Mouse (Mus musculus): Measurements from ENCODE around the gene Vamp1. TPM values are rescaled to one million over a fixed set of nuclear protein-coding genes. Genes with fewer than 3 reads are reported as not detected.
A peak's percentile ranks its signal among the peaks of the same experiment; 100 is the strongest.

The Vamp1 gene
- 6.7 and 12.9 TPM in 2 replicates for total RNA-seq (2014; rRNA removed)
- 7.9 and 11.9 TPM in 2 replicates for polyA plus RNA-seq (2015; fragmentation: Nextera tagmentation; extraction: Ambion mirVana)

DNA sequence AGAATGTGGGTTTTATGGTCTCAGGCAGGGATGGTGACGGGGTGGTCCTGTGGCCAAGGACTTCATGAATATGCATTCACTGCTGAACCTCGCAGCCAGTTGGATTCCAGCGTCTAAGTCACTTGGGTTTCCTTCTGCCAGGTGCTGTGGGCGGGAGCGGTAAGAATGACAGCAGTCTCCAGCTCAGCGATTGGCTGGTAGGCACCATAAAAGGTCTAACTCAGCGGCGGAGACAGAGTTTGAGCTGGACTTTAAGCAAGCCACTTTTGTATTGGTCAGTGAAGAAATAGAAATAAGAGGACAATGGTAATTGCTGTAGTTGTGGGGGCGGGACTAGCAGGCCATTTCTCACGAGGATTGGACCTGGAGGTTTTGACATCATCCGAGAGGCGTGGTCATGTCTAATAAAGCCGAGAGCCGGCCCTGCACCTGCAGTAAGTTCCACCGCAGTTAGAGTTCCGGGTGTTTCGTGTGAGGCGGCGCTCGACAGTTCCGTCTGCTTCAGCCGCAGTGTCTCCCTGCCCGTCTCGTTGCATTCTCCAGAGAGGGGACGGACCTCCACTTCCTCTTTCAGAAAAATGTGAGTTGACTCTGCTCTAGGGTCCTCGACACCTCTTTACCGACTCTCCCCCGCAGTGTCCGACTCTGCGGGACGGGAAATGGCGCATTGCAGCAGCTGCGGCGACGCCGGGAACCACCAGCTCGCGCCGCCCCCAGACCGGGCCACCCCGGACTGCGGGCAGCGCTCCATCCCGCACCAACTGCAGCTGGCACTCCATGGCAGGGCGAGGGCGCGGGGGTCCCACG, at the start of gene Vamp1:
Gene Vamp1, plus strand, starts transcription at position 404 of the 807 bp plus-strand sequence.
- no peaks in the 10 kb centered on the region for H3K9me3 ChIP-seq (ENCODE audit: low read length)
- ATAC-seq (peak; percentile 96), DNase-seq (peak; percentile 96)
- H3K4me2 ChIP-seq (ENCODE audit: low read depth): peak within 1 kb of the TSS; percentile 92
- under 1% methylated on average over 48 of the region's 48 CpGs for WGBS
- TF ChIP-seq CTCF (IDR thresholded peaks at IDR 0.05; ENCODE audit: low read depth): 0 out of 2 replicates have a peak, but pooled peaks have one; percentile 9
- H3K36me3 ChIP-seq (ENCODE audit: insufficient read depth): no peaks in the 10 kb centered on the region
- H3K4me3 ChIP-seq (ENCODE audit: low read depth, low read length): peak within 1 kb of the TSS; percentile 76
- peak within 1 kb of the TSS; percentile 82 for H3K27ac ChIP-seq (ENCODE audit: low read depth, low read length)
- peaks cover 5% of the 10 kb centered on the region; the same call in 1 of the 2 replicates for H3K27me3 ChIP-seq (ENCODE audit: insufficient read depth, low read length)
- no peaks in the 10 kb centered on the region for H3K4me1 ChIP-seq (ENCODE audit: insufficient read depth)
- H3K9ac ChIP-seq: peak within 1 kb of the TSS; percentile 84

DNA sequence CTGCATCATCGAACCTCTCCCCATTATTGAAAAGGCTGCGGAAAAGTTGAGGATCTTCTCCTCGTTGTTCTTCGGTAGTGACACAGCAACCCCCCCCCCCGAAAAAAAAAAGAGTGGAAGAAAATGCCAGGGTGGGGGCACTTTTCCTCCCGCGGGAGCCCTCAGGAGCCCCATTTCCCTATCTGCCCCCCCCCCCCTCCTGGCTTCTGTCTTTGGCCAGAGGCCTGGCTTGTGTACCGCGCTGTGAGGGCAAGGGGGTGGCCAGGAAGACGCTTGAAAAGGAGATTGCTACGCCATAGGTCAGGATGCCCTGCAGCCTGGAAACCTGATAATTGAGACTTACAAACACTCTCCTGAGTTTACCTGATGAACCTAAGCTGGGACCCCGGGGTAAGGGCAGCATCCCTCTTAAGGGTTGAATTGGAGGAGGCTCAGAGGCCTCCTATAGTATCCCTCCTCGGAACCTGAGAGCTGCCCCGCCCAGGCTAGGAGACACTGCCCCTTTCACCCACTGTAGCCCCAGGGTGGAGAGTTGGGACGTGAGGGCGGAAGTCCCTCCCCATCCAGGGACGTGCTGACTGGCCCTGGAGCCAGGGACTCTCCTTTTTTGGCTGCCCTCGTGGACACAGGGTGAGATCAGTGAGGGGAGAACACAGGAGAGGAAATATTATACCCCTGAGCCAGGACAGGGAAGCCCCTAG, 49.1 kb upstream of the Vamp1 start, which contains the start of gene Gapdh:
Gene Gapdh, minus strand, starts transcription at position 417 of the 701 bp plus-strand sequence.
- Histone ChIP-seq H3K4me2 (ENCODE audit: low read depth) (peak within 1 kb of the TSS; percentile 84), H3K9me3 (ENCODE audit: low read length) (no peaks in the 10 kb centered on the region), H3K36me3 (ENCODE audit: insufficient read depth) (peaks cover 37% of the 10 kb centered on the region), H3K4me3 (ENCODE audit: low read depth, low read length) (peak within 1 kb of the TSS; percentile 72), H3K27me3 (ENCODE audit: insufficient read depth, low read length) (no peaks in the 10 kb centered on the region), H3K27ac (ENCODE audit: low read depth, low read length) (peak within 1 kb of the TSS; percentile 80), H3K9ac (peak within 1 kb of the TSS; percentile 87), H3K4me1 (ENCODE audit: insufficient read depth) (peaks cover 17% of the 10 kb centered on the region)
- WGBS: 3% methylated on average over 18 of the region's 18 CpGs
- DNase-seq: no peak
- ATAC-seq: peak; percentile 21
- TF ChIP-seq CTCF (IDR thresholded peaks at IDR 0.05; ENCODE audit: low read depth): no peak

DNA sequence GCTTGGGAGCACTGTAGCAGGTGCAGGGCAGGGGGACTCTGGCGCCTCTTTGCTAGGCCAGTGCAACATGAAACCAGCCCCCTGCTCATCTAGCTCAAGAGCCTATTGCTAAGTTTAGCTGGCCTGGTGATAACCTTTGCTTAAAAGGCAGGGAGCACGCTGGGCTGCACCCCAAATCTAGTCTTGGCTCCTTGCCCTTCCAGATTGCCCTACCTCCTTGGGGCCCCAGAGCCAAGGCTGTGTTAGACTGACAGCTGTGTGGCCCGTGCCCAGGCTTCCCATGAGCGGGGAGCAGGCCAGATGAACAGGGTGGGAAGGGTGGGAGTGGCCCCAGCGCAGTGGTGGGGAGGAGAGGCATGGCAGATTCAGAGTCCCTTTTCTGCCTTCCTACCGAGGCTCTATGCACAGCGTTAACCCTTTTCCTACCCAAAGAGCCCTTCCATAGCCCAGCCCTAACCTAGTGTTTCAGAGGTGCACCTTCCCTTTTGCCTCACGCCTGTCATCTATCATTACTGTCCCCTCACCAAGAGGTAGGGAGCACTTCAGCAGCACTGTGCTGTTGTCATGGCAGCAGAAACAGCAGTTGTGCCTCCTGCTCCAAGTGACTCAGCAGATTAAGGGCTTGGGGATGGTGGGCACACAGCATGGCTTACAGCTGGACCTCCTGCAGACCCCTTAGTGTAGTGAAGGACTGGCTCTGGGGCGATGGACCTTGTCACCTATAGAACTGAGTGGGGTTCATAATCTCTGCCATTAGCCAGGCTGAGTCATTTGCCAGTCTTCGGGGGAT, 48.3 kb upstream of the Vamp1 start:
- ATAC-seq: no peak
- H3K4me3 ChIP-seq (ENCODE audit: low read depth, low read length): no peak overlapping the region

DNA sequence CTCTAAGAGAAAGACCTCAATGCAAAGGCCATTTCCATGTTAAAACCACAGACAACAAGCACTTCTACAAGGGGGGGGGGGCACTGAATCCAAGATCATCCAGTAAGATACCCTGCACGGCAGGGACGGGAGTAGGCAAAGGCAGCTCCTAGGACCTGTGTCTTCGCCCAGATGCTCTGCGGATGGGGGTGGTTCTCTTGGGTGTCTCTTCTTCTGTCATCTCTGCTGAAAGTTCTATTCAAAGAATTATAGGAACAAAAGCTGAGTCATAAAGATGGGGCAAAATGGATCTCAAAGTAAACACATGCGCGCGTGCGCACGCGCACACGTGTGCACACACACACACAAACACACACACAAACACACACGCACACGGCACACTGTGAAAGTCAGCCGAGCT, 47.3 kb upstream of the Vamp1 start:
- no peaks in the 10 kb centered on the region for H3K27me3 ChIP-seq (ENCODE audit: insufficient read depth, low read length)
- H3K4me2 ChIP-seq (ENCODE audit: low read depth): no peak overlapping the region
- peaks cover 50% of the 10 kb centered on the region for H3K36me3 ChIP-seq (ENCODE audit: insufficient read depth)
- H3K9me3 ChIP-seq (ENCODE audit: low read length): no peaks in the 10 kb centered on the region
- no peak overlapping the region for H3K27ac ChIP-seq (ENCODE audit: low read depth, low read length)
- WGBS: 90% methylated on average over 14 of the region's 14 CpGs
- no peak for TF ChIP-seq CTCF (IDR thresholded peaks at IDR 0.05; ENCODE audit: low read depth)
- no peak overlapping the region for H3K4me3 ChIP-seq (ENCODE audit: low read depth, low read length)
- ATAC-seq (no peak), DNase-seq (no peak)
- no peak overlapping the region for H3K9ac ChIP-seq
- peaks cover 17% of the 10 kb centered on the region for H3K4me1 ChIP-seq (ENCODE audit: insufficient read depth)

More for the DNA sequence above, 48.3 kb upstream of the Vamp1 start:
- WGBS: 15% methylated on average over 10 of the region's 10 CpGs
- Histone ChIP-seq H3K9me3 (ENCODE audit: low read length) (no peaks in the 10 kb centered on the region), H3K9ac (peak overlapping the region; percentile 87), H3K27me3 (ENCODE audit: insufficient read depth, low read length) (no peaks in the 10 kb centered on the region), H3K36me3 (ENCODE audit: insufficient read depth) (peaks cover 40% of the 10 kb centered on the region), H3K27ac (ENCODE audit: low read depth, low read length) (peak overlapping the region; percentile 80), H3K4me2 (ENCODE audit: low read depth) (peak overlapping the region; percentile 84), H3K4me1 (ENCODE audit: insufficient read depth) (peaks cover 17% of the 10 kb centered on the region)
- peak; percentile 36 for DNase-seq
- TF ChIP-seq CTCF (IDR thresholded peaks at IDR 0.05; ENCODE audit: low read depth): no peak

DNA sequence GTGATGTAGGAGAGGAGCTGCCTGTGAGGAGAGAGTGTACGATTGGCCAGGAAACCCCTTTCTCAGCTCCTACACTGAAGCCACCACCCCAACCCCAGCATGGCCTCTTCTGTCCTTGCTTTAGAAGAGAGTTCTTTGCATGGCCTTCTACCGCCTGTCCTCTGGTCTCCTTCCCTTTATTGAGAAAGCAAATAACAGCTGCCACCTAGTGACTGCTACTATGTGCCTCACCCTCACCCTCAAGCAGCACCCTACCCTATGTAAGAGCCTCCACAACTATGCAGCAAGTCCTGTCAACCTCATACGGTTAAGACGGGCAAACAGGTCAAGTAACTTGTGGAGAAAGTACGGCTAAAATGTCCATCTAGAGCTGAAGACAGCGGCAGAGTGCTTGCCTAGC, 45.2 kb upstream of the Vamp1 start:
- H3K27ac ChIP-seq (ENCODE audit: low read depth, low read length): no peak overlapping the region
- no peak overlapping the region for H3K4me3 ChIP-seq (ENCODE audit: low read depth, low read length)
- DNase-seq: no peak
- WGBS: 84% methylated on average over 6 of the region's 6 CpGs
- 0 out of 2 replicates have a peak, but pooled peaks cover 7% of the 10 kb centered on the region for H3K4me1 ChIP-seq (ENCODE audit: insufficient read depth)
- H3K36me3 ChIP-seq (ENCODE audit: insufficient read depth): peaks cover 70% of the 10 kb centered on the region
- H3K9me3 ChIP-seq (ENCODE audit: low read length): no peaks in the 10 kb centered on the region
- no peak overlapping the region for H3K9ac ChIP-seq
- no peak for ATAC-seq
- H3K4me2 ChIP-seq (ENCODE audit: low read depth): no peak overlapping the region
- TF ChIP-seq CTCF (IDR thresholded peaks at IDR 0.05; ENCODE audit: low read depth): 0 out of 2 replicates have a peak, but pooled peaks have one; percentile 9
- no peaks in the 10 kb centered on the region for H3K27me3 ChIP-seq (ENCODE audit: insufficient read depth, low read length)

DNA sequence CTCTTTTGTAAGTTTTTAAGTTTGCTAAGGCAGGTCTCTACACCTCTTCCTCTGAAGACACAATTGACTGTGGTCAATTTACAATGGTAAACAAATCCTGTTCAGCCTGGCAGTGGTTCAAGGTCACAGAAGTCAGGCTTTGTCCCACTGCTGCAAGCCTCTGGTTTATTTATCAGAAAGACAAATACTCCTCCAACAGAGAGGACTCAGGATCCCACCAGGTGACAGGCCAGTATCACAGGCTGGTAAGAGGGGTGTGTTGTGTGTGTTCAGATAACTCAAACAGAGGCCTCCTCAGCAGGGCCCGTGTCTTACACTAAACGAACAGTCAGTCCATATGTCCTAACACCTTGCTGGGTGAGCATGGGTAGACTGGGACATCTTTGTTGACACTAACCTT, 42.9 kb upstream of the Vamp1 start:
- no peak overlapping the region for H3K27ac ChIP-seq (ENCODE audit: low read depth, low read length)
- ATAC-seq: no peak

More for the DNA sequence above, 42.9 kb upstream of the Vamp1 start:
- TF ChIP-seq CTCF (IDR thresholded peaks at IDR 0.05; ENCODE audit: low read depth): no peak
- H3K9ac ChIP-seq: no peak overlapping the region
- H3K9me3 ChIP-seq (ENCODE audit: low read length): no peaks in the 10 kb centered on the region
- H3K27me3 ChIP-seq (ENCODE audit: insufficient read depth, low read length): no peaks in the 10 kb centered on the region
- H3K4me1 ChIP-seq (ENCODE audit: insufficient read depth): 0 out of 2 replicates have a peak, but pooled peaks cover under 1% of the 10 kb centered on the region
- H3K4me2 ChIP-seq (ENCODE audit: low read depth): no peak overlapping the region
- WGBS: 91% methylated on average over 2 of the region's 2 CpGs
- H3K36me3 ChIP-seq (ENCODE audit: insufficient read depth): peaks cover 93% of the 10 kb centered on the region
- no peak for DNase-seq
- H3K4me3 ChIP-seq (ENCODE audit: low read depth, low read length): no peak overlapping the region

Measured in forebrain, postnatal 0 days (tissue).